Mouse (Mus musculus): ENCODE data around the gene Eipr1. TPM values are rescaled to one million over a fixed set of nuclear protein-coding genes. Genes with fewer than 3 reads are reported as not detected.

The Eipr1 gene
- total RNA-seq, 2 experiments from 2014 or later = 63.9 to 65.5 TPM

DNA sequence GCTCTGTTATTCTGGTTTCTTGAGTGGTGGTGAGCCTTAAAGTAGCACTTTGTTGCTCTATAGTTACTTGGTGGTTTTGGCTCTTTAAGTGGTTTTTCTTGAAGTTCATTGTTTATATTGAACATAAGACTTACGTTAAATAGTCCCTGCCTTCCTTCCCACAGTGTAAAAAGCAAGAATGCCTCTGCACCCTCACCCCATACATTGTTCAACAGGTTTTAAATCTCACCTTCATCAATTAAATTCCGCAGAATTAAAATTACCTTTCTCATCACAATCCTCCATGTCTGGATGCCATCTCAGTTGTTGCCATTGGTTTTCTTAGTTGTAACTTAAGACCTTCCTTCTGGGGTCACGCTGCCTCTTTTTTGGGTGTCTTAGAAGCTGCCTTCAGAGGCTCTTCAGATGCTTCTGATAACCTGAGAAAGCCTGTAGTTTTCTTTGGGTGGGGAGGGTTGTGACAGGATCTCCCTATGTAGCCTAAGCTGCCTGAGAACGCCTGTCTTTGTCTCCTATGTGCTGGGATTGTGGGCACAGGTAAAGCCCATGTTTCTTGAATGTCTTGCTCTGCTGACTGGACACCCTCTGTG, 57.3 kb downstream of the Eipr1 start:
- intact Hi-C loops (cut with DNase I) = no loop called here
- no peak for DNase-seq (ENCODE audit: low spot score in 2 of 2)

DNA sequence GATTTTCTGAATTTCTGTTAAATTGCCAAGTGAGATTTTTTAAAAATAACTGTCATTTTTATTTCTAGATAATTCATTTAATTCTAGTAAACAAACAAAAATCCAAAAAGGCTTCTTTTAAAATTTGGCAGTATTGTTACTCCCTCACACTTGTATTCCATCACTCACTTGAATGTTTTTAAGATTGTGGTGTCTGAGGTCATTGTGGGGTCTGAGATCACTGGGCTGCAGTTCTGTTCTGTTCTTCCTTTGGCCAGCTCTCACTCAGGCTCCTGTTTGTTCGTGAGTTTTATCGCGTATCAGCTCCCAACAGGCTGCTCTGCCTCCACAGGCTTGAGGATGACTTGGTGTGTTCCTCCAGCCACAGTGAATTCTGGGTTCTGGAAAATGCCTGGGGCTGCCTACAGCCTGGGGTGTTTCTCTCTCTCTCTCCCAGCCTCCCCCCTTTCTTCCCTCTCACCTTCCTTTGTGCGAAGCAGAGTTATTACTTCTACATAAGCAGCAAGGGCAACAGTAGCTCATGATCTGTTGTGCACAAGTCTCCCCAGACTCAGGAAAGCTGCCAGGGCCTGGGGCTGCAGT, 58.2 kb downstream of the Eipr1 start:
- DNase-seq (ENCODE audit: low spot score in 2 of 2) = no peak
- intact Hi-C loops (cut with DNase I) = no loop called here

DNA sequence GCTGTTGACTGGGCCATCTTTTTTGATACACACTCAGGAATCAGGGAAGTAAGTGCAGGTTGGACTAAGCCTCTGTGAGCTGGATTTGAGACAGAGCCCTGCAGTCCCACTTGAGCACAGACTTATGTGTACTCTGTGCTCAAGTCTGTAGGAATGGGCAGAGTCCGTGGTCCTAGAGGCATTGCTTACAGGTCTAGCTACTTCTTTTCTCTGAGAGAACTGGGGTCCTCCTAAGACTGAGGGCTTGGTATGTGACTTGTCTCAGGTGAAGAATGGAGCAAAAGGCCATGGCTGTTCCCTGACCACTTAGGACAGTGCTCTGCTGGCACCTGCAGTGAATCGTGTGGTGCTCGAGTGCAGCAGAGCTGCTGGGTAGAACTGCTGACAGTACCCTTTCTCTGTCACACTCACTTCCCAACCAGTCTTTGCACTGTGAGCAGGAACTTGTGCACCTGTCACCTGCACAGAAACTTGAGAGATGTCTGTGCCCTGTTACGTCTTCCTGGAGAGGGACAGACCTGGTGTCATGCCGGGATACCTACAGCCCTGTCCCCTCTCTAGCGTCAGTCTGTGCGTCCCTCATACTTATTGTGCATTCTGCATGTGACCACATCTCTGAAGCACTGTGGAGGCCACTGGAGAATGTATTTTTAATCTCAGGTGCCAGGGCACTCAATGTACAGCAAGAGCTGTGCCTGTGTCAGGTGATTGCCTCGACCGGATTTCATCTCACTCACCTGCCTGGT, 65.3 kb downstream of the Eipr1 start:
- intact Hi-C loops (cut with DNase I) = no loop called here
- DNase-seq (ENCODE audit: low spot score in 2 of 2) = no peak

DNA sequence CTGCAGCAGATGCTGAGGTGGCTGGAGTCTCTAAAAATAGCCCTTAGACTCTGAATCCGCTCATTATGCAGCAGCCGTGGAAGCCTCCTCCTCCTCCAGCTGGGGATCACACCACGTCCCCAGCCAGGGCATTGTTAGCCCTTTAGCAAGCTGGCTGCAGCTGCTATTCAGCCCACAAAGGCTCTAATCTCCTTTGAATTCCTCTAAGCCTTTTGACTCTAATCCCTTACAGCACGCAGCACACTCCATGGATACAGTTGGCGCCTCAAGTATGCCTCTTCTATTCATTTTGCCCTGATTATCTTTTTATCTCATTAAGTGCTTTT, 65.8 kb downstream of the Eipr1 start:
- intact Hi-C loops (cut with DNase I) = no loop called here
- peak; percentile 27 to 41 for DNase-seq (ENCODE audit: low spot score in 2 of 2)

DNA sequence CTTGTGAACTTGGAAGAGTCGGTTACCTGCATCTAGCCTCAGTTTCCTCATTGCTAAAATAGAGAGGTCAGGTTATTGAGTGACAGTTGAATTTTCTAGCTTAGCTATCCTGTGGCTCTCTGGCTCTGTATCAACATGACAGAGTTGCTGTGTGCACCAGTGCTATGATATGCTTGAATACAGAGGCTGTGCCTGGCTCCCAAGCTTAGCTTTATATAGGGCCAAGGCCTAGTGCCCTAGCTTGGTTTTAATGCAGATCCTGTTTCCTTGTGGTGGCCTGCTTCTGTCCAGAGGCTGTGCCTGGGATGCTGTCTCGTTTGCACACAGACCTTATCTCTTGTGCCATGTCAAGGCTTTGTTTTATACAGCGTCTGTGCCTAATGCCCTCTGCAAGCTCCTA, 66.3 kb downstream of the Eipr1 start:
- intact Hi-C loops (cut with DNase I) = no loop called here
- DNase-seq (ENCODE audit: low spot score in 2 of 2) = no peak

DNA sequence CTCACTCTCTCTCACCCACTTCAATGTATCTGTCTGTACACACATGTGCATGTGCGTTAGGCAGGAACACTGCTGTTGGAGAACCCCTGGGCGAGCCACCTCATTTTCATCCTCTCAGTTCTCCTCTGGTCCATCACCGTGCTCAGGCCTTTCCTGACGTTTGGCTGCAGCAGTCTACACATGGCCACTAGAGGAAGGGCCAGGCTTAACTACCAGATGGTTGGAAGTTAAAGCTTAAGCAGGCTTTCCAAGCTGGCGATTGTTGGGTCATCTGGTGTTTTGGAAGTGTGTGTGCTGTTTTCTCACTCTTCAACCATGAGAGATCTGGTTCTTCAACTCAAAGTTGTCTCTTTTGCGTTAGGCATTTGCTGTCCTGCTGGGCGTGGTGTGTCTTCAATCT, 71.9 kb downstream of the Eipr1 start:
- intact Hi-C loops (cut with DNase I) = no loop called here
- DNase-seq (ENCODE audit: low spot score in 2 of 2) = no peak

DNA sequence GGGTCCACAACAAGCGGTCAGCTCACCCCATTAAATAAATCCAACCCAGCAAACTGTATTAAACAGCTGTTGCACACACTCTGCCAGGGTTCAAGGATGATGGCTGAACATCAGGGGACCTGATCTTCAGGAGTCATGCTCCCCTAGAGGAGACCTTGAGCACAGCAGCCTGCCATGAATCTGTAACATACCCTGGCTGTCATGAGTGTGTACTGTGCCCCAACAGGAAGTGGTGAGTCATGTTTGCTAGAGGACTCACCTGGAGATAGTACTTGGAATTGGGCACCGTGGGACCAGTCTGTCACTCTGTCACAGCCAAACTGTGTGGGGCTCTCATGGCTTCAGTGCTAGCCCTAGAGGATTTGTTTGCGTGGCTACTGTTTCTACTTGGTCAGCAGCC, 77.9 kb downstream of the Eipr1 start:
- intact Hi-C loops (cut with DNase I) = no loop called here
- DNase-seq (ENCODE audit: low spot score in 2 of 2) = no peak

DNA sequence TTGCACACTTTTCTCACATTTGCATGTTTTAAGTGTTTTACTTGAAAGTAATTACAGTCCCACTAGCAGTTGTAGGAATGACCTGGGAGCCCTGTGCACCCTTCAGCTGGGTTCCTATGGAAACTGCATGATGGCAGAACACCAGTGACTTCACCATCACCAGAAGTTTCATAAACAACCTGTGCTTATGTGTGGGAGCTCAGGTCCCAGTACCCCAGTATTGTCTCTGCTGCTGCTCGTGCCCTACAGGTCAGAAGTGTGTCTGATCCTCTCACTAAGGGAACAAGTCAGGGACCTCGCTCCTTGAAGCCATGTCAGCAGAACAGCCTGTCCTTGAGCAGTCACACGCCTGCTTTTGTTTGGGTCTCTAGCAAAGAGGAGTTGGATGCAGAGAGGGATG, 78.9 kb downstream of the Eipr1 start:
- DNase-seq (ENCODE audit: low spot score in 2 of 2) = no peak
- intact Hi-C loops (cut with DNase I) = loop anchor here (5.0 to 10.0 kb wide), 2 partner anchors 48 to 236 kb away; no protein-coding TSS in a partner anchor

DNA sequence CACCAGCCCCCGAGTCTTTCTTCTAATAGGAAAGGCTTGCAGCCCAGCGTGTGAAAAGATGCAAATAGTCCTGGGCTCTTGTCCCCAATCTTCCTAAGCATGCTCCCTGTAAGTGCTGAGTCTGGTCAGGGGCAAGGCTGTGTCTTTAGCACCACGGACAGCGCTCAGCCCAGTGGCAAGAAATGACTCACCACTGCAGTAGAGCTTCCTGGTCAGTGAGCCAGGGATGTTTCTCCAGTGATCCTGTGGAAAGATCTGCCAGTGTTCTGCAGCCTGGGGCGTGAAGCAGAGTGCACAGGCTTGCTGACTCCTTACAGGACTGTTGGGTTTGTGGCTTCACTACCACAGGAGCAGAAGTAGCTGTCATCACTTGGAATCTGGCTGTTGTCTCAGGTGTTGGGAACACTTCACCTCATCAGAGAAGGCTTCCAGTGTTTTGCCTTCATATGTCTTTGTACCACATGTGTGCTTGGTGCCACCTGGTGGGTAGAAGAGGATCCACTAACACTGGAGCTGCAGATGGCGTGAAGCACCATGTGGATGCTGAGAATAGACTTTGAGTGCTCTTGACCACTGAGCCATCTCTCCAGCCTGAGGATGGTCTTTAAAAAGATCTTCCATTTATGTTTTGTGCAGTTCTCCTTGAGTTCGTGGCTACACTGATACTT, 79.6 kb downstream of the Eipr1 start:
- intact Hi-C loops (cut with DNase I) = loop anchor here (5.0 to 10.0 kb wide), 2 partner anchors 49 to 236 kb away; no protein-coding TSS in a partner anchor
- DNase-seq (ENCODE audit: low spot score in 2 of 2) = peak; percentile 51 to 64

DNA sequence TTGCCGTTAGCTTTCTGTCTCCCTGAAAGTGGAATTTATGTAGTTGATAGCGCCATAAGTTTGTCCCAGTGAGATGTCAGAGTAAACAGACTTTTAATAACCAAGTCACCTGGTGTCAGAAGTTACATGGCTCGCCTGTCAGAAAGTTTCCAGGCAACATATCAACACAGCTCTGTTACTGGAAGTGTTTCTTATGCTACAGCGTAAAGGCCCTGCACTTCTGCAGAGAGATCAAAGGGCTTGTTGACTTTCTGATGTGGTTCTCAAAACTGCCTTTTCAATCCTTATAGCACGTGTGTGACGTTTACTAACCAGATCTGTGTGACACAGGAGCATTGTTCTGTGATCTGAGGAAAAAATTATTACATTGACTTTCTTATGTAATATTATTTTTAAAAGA, 82.7 kb downstream of the Eipr1 start:
- no peak for DNase-seq (ENCODE audit: low spot score in 2 of 2)
- intact Hi-C loops (cut with DNase I) = loop anchor here (5.0 to 10.0 kb wide), 2 partner anchors 52 to 239 kb away; no protein-coding TSS in a partner anchor

DNA sequence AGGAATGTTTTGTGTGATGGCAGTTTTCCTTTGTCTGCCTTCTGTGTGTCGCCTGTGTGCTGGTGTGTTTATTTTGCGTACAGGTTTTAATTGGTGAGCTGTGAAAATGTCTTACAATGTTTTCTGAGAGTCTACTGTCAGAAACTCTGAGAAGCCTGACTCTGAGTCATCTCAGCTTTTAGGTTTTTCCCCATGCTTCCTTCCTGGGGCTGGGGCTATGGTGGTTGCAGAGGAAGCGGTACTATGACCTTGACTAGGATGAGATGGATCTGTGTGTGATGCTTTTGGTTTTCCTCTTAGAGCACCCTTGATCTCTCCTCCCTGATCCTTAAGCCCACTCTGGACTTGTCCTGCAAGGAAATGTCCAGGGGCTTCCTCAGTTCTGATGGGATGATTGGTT, 84.1 kb downstream of the Eipr1 start:
- DNase-seq (ENCODE audit: low spot score in 2 of 2) = no peak
- intact Hi-C loops (cut with DNase I) = loop anchor here (10.0 kb wide), 1 partner anchor 241 kb away; no protein-coding TSS in a partner anchor

DNA sequence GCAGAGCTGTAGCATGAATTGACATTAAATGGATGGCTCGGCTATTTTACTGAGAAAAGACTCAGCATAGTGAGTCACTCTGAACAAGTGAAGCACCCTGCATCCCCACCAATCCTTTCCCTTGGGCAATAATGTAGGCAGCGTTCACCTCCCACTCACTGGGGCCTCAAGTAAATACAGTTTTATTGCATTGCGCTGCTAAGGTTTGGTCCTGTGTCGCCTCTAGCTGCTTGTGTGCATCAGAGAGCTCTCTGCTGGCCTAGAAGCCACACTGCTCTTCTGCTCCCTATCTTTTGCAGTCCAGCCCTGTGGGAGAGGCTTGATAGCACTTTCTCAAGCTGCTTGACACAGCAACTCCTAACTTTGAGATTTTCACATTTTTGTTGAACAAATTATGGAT, 86.7 kb downstream of the Eipr1 start:
- intact Hi-C loops (cut with DNase I) = loop anchor here (10.0 kb wide), 1 partner anchor 243 kb away; no protein-coding TSS in a partner anchor
- no peak for DNase-seq (ENCODE audit: low spot score in 2 of 2)

DNA sequence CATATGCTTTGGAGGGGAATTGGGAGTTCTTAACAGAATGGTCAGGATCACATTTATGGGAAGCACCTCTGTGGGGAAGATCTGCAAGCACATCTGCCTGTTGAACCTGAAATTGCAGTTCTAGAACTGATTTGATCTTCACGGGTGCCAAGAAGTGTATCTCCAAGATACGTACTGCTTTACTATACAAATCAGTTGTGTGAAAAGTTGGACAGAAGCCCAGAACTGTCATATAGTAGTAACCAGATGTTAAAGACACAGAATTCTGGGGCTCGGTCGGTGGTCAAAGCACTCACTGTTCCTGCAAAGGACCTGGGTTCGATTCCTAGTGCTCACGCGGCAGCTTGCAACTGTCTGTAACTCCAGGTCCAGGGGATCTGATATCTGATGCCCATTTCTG, 87.4 kb downstream of the Eipr1 start:
- no peak for DNase-seq (ENCODE audit: low spot score in 2 of 2)
- intact Hi-C loops (cut with DNase I) = loop anchor here (10.0 kb wide), 1 partner anchor 244 kb away; no protein-coding TSS in a partner anchor

DNA sequence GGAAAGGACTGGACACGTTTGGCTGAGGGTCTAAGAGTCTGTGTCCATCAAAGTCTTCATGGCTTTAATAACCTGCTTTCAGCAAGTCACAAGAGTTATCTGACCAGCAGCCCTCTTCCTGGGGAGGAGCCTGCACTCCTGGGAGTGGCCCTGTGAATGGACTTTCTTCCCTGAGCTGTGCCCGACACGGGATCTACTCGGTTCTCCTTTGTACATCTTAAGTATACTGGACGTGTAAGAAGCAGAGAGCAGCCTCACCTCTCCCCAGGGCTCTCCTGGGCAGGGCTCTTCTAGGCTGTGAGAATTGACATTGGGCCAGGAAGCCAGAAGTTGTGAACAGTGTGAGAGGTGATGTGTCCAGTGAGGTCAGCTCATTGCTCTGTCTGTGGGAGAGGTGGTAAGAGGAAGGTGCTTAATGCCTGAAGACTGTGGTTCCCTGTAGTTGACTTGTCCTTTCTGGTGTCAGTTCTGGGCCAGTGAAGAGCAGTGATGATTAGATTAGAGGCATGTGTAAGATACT, 89.6 kb downstream of the Eipr1 start:
- intact Hi-C loops (cut with DNase I) = no loop called here
- DNase-seq (ENCODE audit: low spot score in 2 of 2) = no peak

DNA sequence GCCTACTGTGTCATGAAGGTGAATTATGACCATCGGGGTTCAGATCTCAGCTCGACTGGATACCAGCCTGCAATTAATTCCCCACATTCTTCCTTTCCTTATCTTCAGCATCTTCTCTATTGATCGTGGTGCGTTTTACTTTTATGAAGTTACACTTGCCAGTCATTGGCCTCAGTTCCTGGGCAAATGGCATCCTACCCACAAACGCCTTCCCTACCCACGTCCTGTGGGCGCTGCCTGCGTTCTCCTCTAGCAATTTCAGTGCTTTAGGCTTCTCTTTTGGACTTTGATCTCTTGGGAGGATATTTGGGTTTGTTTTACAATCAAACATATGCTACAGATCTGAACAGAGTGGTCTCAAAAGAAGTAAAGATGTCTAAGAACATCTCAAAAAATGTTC, 94.2 kb downstream of the Eipr1 start:
- DNase-seq (ENCODE audit: low spot score in 2 of 2) = no peak
- intact Hi-C loops (cut with DNase I) = no loop called here

DNA sequence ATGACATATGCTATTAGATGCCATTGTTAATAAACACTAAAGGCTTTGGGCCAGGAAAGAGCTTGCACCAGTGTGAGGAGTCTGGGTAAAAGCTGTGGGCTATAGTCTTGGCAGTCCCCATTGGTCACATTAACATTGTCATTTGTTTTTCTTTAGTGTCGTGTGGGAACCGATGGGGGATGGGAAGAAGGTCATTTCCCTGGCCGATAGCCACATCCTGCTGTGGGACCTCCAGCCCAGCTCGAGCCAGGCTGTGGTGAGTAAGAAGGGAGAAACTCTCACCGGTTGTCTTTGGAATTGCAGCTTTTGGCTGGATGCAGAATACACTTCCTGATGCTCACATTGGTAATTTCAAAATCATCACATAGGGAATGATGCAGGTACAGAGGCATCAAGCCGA, 95.8 kb downstream of the Eipr1 start:
- no peak for DNase-seq (ENCODE audit: low spot score in 2 of 2)
- intact Hi-C loops (cut with DNase I) = no loop called here

DNA sequence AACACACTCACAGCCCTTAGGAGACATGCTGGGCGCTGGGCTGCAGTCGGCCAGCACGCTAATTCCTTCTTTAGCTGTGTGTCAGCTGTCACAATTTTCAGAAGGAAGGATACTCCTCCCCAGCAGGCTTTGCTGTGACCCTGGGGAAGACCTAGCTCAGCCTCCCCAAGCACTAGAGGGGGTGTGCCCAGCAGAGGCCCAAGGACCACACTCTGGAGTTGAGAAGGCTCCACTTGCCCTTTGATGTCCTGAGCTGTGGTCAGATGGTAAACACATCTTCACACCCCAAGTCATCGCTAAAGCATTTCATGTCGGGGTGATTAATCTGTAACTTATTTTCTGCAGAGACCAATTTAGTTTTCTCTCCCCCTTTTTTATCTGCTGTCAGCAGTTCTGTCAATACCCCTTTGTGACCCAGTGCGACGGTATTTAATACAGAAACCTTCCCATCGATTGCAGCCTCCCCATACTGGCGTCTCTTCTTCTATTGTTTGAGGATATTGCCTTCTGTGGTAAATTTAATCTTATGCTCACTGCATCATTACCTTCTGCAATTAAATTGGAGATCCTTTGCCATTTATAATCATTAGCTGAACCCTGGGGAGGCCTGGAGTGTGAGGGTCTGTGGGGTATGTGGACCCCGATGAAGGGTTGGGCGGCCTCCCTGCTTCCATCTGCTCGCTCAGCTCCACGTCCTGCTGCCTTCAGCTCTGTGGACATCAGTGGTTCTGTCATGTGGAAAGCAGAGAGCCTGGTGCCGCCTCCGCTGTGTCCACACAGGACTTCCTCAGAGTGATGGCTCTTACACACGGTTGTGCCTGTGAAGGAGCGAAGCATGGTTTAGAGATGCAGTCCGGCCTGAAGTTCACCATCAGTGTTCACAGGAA, 97.4 kb downstream of the Eipr1 start:
- intact Hi-C loops (cut with DNase I) = no loop called here
- DNase-seq (ENCODE audit: low spot score in 2 of 2) = no peak

DNA sequence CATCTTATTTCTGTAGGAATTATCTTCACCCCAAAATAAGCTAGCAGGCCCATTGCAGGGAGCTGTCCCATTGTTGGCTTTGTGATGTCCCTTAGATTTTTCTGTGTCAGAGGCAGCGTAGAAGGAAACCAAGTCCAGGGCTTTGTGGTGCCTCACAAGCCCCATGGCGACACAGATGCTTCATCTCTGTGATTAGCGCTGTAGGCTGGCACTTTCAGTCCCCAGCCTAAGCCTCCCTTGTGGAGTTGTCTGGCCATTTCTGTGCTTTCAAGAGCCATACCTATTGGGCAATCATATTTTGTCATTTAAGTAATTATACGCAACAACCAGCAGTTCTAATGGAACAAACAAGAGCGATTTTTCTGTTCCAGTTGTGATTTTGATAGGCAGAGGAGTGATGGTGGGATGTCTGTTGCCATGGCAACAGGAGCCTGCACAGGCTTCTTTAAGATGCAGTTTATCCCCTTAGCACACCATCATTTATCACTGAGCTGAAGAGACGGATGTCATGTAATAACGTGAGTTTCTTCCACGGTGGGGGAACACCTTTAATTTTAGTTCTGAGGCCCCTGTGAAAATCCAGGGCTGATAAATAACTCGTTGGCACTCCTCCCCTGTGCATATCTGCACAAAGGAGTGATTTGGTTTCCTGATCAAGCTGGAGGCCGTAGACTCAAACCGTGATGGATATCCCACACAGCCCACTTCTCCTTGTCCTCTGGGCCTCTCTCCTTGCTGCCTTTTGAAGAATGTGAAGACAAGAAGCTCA, 108.1 kb downstream of the Eipr1 start:
- DNase-seq (ENCODE audit: low spot score in 2 of 2) = no peak

DNA sequence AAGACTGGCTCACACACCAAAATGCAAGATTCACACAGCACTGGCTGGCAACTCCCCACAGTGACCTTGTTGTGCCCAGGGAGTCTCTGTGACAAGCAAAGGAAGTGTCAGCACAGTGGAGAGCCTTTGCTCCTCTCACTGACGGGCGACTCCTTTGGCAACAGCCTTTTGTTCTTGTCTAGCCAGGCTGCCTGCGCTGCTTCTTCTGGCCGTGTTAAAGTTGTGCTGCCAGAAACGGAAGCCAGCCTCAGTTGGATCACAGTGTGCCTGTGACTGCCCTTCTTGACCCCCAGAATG, 108.6 kb downstream of the Eipr1 start:
- DNase-seq (ENCODE audit: low spot score in 2 of 2) = no peak
- intact Hi-C loops (cut with DNase I) = no loop called here

More for the DNA sequence above, 108.1 kb downstream of the Eipr1 start:
- intact Hi-C loops (cut with DNase I) = no loop called here
